Mouse (Mus musculus): ENCODE measurements at regions not wholly inside any gene's neighbourhood (a gene's known extent, or its start where the extent isn't known, plus 50 kb on each side); places are given as distances from the start of the nearest gene placed in this dataset.

DNA sequence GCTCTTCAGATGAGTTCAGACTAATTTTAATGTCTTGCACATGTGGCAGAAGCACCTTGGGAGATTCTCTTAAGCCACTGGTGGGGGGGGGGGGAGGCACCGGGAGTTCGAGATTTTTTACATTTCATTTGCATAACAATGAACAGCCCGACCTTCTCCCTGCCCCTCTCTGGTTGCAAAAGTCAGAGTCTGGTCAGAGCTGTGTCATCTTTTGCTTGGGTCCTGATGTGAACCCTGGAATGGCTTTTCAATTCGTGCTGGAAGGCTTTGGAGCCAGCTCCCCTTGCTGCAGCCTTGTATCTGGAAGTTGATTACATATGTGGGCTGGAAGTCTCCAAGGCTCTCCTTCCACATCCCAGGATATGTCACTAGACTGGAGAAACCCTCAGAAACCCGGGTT, 365.7 kb upstream of the Tbx3 start:
- no peak for DNase-seq

GRCm38 (mm10) chr5:119307768-119308167, 362.7 kb upstream of the Tbx3 start:
- DNase-seq = no peak

GRCm38 (mm10) chr5:119310178-119310930, 360.1 kb upstream of the Tbx3 start:
- no peak for DNase-seq

- no peak for DNase-seq
Measured at GRCm38 (mm10) chr5:119312808-119313207, 357.7 kb upstream of the Tbx3 start.

- no peak for DNase-seq
Measured at GRCm38 (mm10) chr5:119315149-119315548, 355.3 kb upstream of the Tbx3 start.

GRCm38 (mm10) chr5:119317617-119318016, 352.9 kb upstream of the Tbx3 start:
- DNase-seq = no peak

- no peak for DNase-seq
Measured at GRCm38 (mm10) chr5:119321368-119322144, 348.9 kb upstream of the Tbx3 start.

DNA sequence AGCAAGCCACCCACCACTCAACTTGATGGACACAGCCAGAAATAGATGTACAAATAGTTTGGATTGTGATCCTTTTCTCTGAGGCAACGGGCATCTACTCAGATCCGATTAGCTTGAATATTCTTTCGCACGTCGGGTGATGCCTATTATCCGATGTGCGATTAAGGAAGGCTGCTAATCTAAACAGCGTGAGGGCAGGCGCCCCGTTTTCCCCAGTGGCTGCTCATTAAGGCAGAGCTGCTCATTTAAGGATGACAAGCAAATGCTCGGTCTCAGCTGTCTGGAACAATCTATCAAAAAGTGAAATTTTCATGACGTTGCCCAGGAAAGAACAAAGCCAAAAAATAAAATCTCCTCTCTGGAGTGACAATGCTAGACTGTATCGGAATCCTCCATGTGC, 348.1 kb upstream of the Tbx3 start:
- DNase-seq = no peak

DNA sequence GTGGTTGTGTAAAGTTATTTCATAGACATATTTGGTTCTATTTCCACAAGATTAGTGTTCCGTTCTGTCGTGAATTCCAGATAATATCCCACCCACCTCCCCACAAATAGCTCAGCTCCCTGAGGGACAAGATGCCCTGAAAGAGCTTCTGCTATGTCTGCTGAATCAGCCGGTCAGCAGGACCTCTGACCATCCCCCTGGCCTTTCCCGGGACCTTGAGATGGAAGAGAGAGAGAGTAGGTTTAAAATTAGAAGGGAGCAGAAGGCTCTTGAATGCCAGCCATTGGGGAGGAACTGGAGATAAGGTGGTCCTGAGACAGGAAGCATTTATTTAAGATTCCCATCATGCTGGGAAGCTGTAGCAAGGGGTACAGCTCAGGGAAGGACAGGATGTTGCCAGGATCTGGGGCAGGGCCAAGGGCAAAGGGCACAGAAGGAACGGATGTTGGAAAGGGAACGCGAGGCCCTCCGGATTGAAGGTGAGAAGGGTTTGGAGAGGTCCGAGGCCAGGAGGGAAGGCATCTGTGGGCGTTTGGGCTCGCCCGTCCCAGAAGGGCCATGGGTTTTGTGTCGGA, 344.7 kb upstream of the Tbx3 start:
- no peak for DNase-seq

DNA sequence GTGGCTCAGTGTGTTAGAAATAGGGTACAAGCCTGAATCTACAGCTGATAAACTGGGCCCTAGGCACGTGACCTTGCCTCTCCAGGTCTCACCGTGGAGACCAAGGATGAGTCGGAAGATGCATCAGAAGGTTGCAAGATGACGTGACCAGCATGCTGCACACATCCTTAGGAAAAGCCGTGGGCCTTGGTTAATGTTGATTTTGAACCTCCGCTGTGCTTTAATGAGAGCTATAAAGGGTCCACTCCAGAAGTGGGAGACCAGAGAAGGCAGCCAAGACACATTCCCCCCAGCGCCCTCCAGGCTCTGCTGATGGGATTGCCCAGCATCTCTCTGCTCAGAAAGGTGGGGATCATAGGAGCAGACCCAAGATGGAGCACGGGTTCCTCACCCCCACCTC, 343.6 kb upstream of the Tbx3 start:
- DNase-seq = no peak

DNA sequence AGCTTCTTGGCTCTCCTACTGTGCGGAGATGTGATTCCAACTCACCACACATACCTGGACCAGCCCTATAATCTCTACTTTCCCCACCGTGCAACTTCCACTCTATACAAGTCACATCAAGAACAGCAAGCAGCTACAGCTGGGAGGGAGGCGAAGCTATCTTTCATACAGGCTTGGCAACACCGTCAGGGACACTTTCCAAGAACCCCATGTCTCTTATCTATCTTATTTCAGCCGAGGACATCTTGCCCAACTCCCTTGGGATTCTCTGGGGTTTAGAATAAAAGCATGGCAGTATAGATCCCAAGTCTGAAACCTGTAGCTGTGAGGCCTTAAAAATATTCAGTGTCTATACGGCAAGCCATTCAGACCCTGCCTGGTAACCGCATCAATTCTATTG, 341.5 kb upstream of the Tbx3 start:
- no peak for DNase-seq

DNA sequence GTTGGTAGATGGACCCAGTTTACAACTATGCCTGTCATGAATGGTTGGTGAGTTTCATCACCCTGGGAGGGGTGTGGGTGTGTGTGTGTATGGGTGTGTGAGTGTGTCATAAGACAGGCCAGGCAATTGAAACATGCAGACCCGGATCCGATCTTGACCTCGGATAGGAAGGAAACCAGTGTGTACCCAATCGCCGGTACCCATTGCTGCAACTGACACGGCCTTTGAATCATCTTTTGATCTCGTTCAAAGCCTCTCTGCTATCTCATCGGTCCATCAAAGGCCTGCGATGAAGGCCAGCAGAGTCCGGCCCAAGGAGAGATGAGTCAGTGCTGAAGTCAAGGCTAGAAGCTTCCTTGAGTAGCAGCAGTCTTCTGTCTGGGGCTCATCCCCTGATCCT, 341.1 kb upstream of the Tbx3 start:
- DNase-seq = no peak

DNA sequence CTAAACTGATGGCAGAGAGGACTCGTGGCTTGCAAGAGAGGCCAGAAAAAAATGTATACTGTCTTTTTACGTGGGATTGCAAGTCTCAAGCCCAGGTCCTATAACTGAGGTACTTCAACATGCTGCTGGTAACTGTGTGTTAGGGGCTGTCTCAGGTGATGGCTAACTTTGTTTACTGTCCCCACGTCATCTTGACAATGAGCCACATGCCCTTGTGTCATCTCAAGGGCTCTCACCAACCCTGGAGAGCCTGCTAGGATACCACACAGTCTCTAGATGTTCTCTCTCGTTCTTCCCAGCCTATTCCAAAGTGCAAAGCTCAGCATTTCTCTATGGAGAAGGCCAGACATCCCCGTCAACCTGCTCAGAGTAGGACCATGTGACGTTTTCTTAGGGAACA, 340.6 kb upstream of the Tbx3 start:
- DNase-seq = no peak

- no peak for DNase-seq
Measured at GRCm38 (mm10) chr5:119331461-119331860, 339.0 kb upstream of the Tbx3 start.

- no peak for DNase-seq
Measured at GRCm38 (mm10) chr5:119332621-119333020, 337.8 kb upstream of the Tbx3 start.

- no peak for DNase-seq
Measured at GRCm38 (mm10) chr5:119335211-119335610, 335.3 kb upstream of the Tbx3 start.

- DNase-seq = no peak
Measured at GRCm38 (mm10) chr5:119335979-119336378, 334.5 kb upstream of the Tbx3 start.

DNA sequence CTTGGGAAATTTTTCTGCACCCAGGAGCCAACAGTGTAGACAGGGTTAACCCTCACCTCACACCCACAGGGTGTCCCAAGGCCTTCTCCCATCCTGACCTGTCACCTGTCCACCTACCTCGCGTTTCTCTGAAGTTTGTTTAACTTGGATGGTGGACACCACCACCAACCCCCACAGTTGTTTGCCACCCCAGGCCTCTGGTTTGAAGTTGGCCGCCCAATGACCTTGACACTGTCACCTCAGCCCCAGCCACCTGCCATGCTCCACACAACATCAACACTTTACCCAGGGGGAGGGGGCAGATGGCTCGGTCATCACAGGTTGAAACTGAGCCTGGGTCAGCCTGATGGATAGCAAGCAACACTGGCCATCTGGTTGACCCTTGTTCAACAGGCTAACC, 332.7 kb upstream of the Tbx3 start:
- DNase-seq = no peak

GRCm38 (mm10) chr5:119338711-119339110, 331.8 kb upstream of the Tbx3 start:
- no peak for DNase-seq

- no peak for DNase-seq
Measured at GRCm38 (mm10) chr5:119348303-119348702, 322.2 kb upstream of the Tbx3 start.

DNA sequence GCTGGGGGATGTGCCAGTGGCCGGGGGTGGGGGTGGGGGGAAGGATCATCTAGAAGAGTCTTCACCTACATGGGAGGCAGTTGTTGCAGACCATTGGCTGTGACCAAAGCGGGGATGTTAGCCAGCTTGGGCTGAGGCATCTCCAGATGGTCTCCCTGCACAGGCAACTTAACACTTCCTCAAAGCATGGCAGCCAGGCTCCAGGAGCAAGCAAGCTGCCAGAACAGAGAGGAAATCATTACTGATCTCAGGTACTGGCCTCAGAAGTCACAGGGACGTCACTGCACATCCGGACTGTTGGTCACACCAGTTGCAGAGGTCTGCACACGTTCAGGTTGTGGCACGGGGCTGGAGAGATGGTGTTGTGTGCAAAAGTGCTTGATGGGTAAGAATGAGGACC, 321.1 kb upstream of the Tbx3 start:
- no peak for DNase-seq

GRCm38 (mm10) chr5:119350325-119350915, 320.0 kb upstream of the Tbx3 start:
- DNase-seq = no peak

- no peak for DNase-seq
Measured at GRCm38 (mm10) chr5:119355471-119355870, 315.0 kb upstream of the Tbx3 start.
